Mouse (Mus musculus): Measurements from ENCODE around the gene 1700067K01Rik.

DNA sequence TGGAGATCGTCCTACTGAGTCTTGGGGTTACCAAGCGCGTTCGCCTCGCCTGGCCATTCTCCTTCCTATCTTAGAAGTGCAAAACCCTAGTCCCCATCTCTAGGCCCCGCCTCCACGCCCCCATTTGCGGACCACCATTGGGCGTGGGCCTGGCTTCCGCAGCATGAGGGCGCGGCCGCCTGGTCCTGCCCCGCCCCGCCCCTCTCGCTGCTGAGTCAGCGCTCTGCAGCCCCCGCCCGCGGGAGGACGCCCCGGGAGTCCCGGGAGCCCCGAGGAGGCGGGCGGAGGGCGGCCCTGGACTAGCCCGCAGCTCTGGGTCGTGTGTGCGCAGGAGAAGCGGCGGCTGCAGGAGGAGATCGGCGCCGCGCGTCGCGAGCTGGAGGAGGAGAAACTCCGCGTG is 24.6 kb downstream of the 1700067K01Rik start:
- TF ChIP-seq CTCF (IDR thresholded peaks at IDR 0.05; ENCODE audit: insufficient read depth, low read length): no peak
- TF ChIP-seq POLR2A (IDR thresholded peaks at IDR 0.05; ENCODE audit: borderline replicate concordance, extremely low read depth, low read depth, low read length): no peak

Measured in lung, adult 2 months (tissue).